In genomic region chr10:8742872-8743271, GRCm38 (mm10) we compare ENCODE assay signal across 7 mouse cellular contexts.
A peak's percentile ranks its signal among the peaks of the same experiment; 100 is the strongest.
DNase-seq lines count a peak whose midpoint lies in the region; ATAC-seq and TF ChIP-seq lines count a peak whose summit lies in the region.

No protein-coding gene starts in this region.

- H3K4me3 ChIP-seq in neural tube, embryonic 15.5 days (replicated peaks) = no peak overlapping the region
- H3K4me3 ChIP-seq in liver, postnatal 0 days (ENCODE audit: low read depth, low read length) = no peak overlapping the region

- no peaks in the 10 kb centered on the region for H3K27me3 ChIP-seq in neural tube, embryonic 15.5 days (replicated peaks)
- H3K27me3 ChIP-seq in liver, postnatal 0 days (ENCODE audit: insufficient read depth, low read length) = no peaks in the 10 kb centered on the region

- H3K9ac ChIP-seq in neural tube, embryonic 15.5 days (replicated peaks) = no peak overlapping the region
- H3K9ac ChIP-seq in liver, postnatal 0 days (replicated peaks) = no peak overlapping the region

- no peak for TF ChIP-seq EP300 in liver, postnatal 0 days (IDR thresholded peaks at IDR 0.05; ENCODE audit: low read depth)

- peaks cover 16% of the 10 kb centered on the region for H3K36me3 ChIP-seq in neural tube, embryonic 15.5 days
- peaks cover 32% of the 10 kb centered on the region for H3K36me3 ChIP-seq in liver, postnatal 0 days (replicated peaks; ENCODE audit: insufficient read depth, low read length)

- no peak overlapping the region; the same call in 1 of the 2 replicates for H3K27ac ChIP-seq in neural tube, embryonic 15.5 days (replicated peaks)
- H3K27ac ChIP-seq in liver, postnatal 0 days (ENCODE audit: low read depth) = no peak overlapping the region

- ATAC-seq in neural tube, embryonic 15.5 days (ENCODE audit: low FRiP score) = no peak
- no peak for ATAC-seq in liver, postnatal 0 days

- 0 out of 2 replicates have a peak, but pooled peaks cover 5% of the 10 kb centered on the region for H3K4me1 ChIP-seq in neural tube, embryonic 15.5 days
- H3K4me1 ChIP-seq in liver, postnatal 0 days (ENCODE audit: insufficient read depth) = no peaks in the 10 kb centered on the region

- 45% methylated on average over 2 of the region's 2 CpGs for WGBS in neural tube, embryonic 15.5 days
- 50% methylated on average over 2 of the region's 2 CpGs for WGBS in liver, postnatal 0 days (ENCODE audit: insufficient replicate concordance)

- H3K4me2 ChIP-seq in neural tube, embryonic 15.5 days = no peak overlapping the region
- H3K4me2 ChIP-seq in liver, postnatal 0 days (ENCODE audit: low read depth, low read length) = no peak overlapping the region

- H3K9me3 ChIP-seq in neural tube, embryonic 15.5 days (replicated peaks) = no peaks in the 10 kb centered on the region
- H3K9me3 ChIP-seq in liver, postnatal 0 days (ENCODE audit: low read length) = no peaks in the 10 kb centered on the region

- peak; percentile 68 for DNase-seq in neural tube, embryonic 10.5 days (ENCODE audit: extremely low spot score, low spot score)
- peak; percentile 79 for DNase-seq in adrenal gland, adult 2 months
- DNase-seq in embryo, embryonic 10.5 days (ENCODE audit: low spot score) = peak; percentile 85
- DNase-seq in heart, postnatal 4 days = peak; percentile 86
- DNase-seq in liver, postnatal 0 days = peak; percentile 68
- DNase-seq in retina, postnatal 7 days (ENCODE audit: low read depth, low spot score) = peak; percentile 51

- peak; percentile 70 for TF ChIP-seq CTCF in liver, postnatal 0 days (IDR thresholded peaks at IDR 0.05; ENCODE audit: low read depth)
